Mouse (Mus musculus) liver, embryonic 13.5 days (tissue): ENCODE data around the gene Trex2. TPM values are rescaled to one million over a fixed set of nuclear protein-coding genes. Genes with fewer than 3 reads are reported as not detected.

ENCODE experiments used
- ATAC-seq: fragments of 200-750 bp; cut with Nextera tagmentation; 2 replicates; pipeline ENCODE4 v1.8.0; 2017; ENCODE audit warnings: low read depth, mild to moderate bottlenecking, moderate number of reproducible peaks, moderate library complexity
- DNase-seq: peaks from one replicate; pipeline ENCODE4 v3.0.0; 2022
- H3K27ac ChIP-seq: fragments of 300-500 bp; sonication (generic); 2 replicates; pipeline ENCODE4 v1.5.1; 2015; ENCODE audit warnings: moderate library complexity, mild to moderate bottlenecking, inconsistent platforms
- H3K27me3 ChIP-seq: fragments of 300-500 bp; sonication (generic); 2 replicates; pipeline ENCODE4 v1.6.1; 2015; ENCODE audit warnings: mild to moderate bottlenecking, inconsistent platforms
- H3K36me3 ChIP-seq: fragments of 300-500 bp; sonication (generic); 2 replicates; pipeline ENCODE4 v1.6.1; 2015; ENCODE audit warnings: mild to moderate bottlenecking, inconsistent platforms
- H3K4me1 ChIP-seq: fragments of 300-500 bp; sonication (generic); replicated peaks from 2 replicates; pipeline ENCODE4 v1.6.1; 2015; ENCODE audit warnings: inconsistent platforms
- H3K4me2 ChIP-seq: fragments of 300-500 bp; sonication (generic); 2 replicates; pipeline ENCODE4 v1.6.1; 2015; ENCODE audit warnings: inconsistent platforms, mild to moderate bottlenecking, moderate library complexity
- H3K4me3 ChIP-seq: fragments of 300-500 bp; sonication (generic); replicated peaks from 2 replicates; pipeline ENCODE4 v1.5.1; 2015; ENCODE audit warnings: mild to moderate bottlenecking, inconsistent platforms
- H3K9ac ChIP-seq: fragments of 300-500 bp; sonication (generic); 2 replicates; pipeline ENCODE4 v1.6.1; 2015; ENCODE audit warnings: mild to moderate bottlenecking, inconsistent platforms
- H3K9me3 ChIP-seq: fragments of 300-500 bp; sonication (generic); replicated peaks from 2 replicates; pipeline ENCODE4 v1.6.1; 2016; ENCODE audit warnings: inconsistent platforms
- WGBS: fragments of 180-500 bp; shearing (Covaris S2); methylation state at CpG from one replicate; pipeline ENCODE4 v1.1.7; 2015; ENCODE audit not compliant: insufficient replicate concordance; 5-methylcytosine and 5-hydroxymethylcytosine counted together
- polyA plus RNA-seq: library from polyadenylated mRNA; unstranded; fragments of >200 nt; fragmentation: Nextera tagmentation; extraction: Ambion mirVana; gene quantifications from 2 replicates; pipeline ENCODE4 v1.2.1, GENCODE M21; 2015

Trex2 gene
- not detected in 2 replicates for polyA plus RNA-seq

DNA sequence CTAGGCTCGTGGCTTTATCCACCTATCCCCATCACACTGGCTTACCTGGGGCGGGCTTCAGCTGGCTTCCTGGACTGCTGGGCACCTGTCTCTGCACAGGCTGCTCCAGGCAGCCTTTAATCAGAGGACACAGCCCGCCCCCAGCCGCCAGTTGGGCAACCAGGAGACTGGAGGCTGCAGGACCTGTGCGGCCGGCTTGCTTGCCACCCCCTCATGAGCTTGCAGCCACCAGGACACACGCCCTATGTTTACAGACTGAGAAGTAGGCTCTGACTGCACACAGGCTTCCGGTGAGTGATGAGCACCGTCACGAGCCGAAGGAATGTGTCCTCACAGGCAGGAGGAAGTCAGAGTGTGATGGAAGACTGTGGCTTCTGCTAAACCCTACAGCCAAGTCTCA, at the start of gene Trex2:
Gene Trex2 (minus strand): TSS at position 93 of the 400 bp plus-strand sequence.
- 64% methylated on average over 9 of the region's 11 CpGs for WGBS

DNA sequence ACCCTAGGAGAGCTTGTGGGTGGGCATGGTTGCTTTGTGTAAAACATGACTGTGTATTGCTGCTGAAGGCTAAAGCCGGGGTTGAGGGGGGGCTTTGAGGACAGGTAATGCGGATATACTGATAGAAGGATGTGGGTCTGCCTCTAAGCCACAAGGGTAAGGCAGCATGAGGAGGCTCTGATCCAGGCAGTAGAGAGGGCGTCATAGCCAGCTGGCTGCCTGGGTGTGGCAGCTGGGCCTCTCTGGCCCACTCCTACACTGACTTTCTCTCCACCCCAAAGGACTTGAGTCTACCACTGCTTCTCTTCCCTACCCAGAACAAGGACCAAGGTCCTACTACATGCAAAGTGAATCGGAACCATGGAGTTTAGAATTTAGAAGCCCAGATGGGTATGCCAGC, 49.7 kb upstream of the Trex2 start:
- Histone ChIP-seq H3K4me1 (no peaks in the 10 kb centered on the region), H3K27me3 (peaks cover 20% of the 10 kb centered on the region), H3K36me3 (no peaks in the 10 kb centered on the region), H3K27ac (no peak overlapping the region), H3K9ac (no peak overlapping the region), H3K4me3 (no peak overlapping the region), H3K4me2 (peak overlapping the region; percentile 17), H3K9me3 (no peaks in the 10 kb centered on the region)
- WGBS: 61% methylated on average over 4 of the region's 4 CpGs
- ATAC-seq (no peak), DNase-seq (no peak)

More for the DNA sequence above, at the start of gene Trex2:
- Histone ChIP-seq H3K27me3 (no peaks in the 10 kb centered on the region), H3K4me3 (no peak within 1 kb of the TSS), H3K36me3 (0 out of 2 replicates have a peak, but pooled peaks cover 7% of the 10 kb centered on the region), H3K4me1 (no peaks in the 10 kb centered on the region), H3K27ac (no peak within 1 kb of the TSS), H3K4me2 (no peak within 1 kb of the TSS), H3K9ac (no peak within 1 kb of the TSS), H3K9me3 (no peaks in the 10 kb centered on the region)
- DNase-seq (no peak), ATAC-seq (no peak)

DNA sequence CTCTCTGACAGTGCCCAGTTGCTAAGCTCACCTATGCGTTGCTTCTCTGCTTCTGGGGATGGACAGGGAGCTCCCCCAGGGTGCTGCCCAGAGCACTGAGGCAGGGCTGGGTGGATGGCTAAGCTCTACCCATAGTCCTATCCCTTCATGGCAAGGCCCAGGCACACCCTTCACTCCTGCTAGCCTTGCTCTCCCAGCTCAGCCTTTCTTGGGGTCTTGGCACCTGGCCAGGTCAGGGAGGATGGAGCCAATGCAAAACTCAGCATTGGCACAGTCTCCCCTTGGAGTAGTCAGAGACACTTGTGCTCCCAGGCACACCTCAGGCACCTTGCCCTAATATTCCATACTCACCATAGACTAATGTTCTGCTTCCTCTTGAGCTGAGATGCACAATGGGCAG, 48.9 kb upstream of the Trex2 start:
- DNase-seq (no peak), ATAC-seq (no peak)
- 58% methylated on average over 1 of the region's 1 CpGs for WGBS
- no peak overlapping the region for H3K9ac ChIP-seq
- H3K27me3 ChIP-seq: peaks cover 17% of the 10 kb centered on the region
- no peak overlapping the region for H3K27ac ChIP-seq
- no peaks in the 10 kb centered on the region for H3K36me3 ChIP-seq
- no peaks in the 10 kb centered on the region for H3K9me3 ChIP-seq
- H3K4me3 ChIP-seq: peak overlapping the region; percentile 12
- H3K4me2 ChIP-seq: peak overlapping the region; percentile 17; the same call in 1 of the 2 replicates
- no peaks in the 10 kb centered on the region for H3K4me1 ChIP-seq

DNA sequence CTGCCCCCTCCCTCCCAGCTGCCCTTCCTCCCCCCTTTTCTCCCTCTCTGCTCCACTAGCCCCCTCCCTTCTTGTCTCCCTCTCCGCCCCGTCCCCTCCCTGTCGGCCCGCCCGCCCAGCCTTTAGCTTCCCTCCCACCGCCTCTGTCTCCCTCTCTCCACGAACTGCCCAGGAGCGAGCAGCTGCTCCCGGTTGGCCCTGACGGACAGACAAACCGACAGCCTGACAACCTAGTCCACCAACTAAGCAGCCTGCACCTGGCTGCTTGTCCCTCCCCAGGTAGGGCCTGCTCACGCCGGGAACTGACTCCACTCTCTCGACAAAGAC, 48.3 kb upstream of the Trex2 start, which contains the start of gene Bgn:
Gene Bgn (plus strand): TSS at position 119 of the 327 bp plus-strand sequence.
- DNase-seq: no peak
- Histone ChIP-seq H3K36me3 (no peaks in the 10 kb centered on the region), H3K27me3 (peaks cover 19% of the 10 kb centered on the region), H3K4me3 (peak within 1 kb of the TSS; percentile 12), H3K9ac (no peak within 1 kb of the TSS), H3K4me2 (peak within 1 kb of the TSS; percentile 17; the same call in 1 of the 2 replicates), H3K4me1 (no peaks in the 10 kb centered on the region), H3K27ac (no peak within 1 kb of the TSS), H3K9me3 (no peaks in the 10 kb centered on the region)
- ATAC-seq: no peak
- 24% methylated on average over 14 of the region's 14 CpGs for WGBS

DNA sequence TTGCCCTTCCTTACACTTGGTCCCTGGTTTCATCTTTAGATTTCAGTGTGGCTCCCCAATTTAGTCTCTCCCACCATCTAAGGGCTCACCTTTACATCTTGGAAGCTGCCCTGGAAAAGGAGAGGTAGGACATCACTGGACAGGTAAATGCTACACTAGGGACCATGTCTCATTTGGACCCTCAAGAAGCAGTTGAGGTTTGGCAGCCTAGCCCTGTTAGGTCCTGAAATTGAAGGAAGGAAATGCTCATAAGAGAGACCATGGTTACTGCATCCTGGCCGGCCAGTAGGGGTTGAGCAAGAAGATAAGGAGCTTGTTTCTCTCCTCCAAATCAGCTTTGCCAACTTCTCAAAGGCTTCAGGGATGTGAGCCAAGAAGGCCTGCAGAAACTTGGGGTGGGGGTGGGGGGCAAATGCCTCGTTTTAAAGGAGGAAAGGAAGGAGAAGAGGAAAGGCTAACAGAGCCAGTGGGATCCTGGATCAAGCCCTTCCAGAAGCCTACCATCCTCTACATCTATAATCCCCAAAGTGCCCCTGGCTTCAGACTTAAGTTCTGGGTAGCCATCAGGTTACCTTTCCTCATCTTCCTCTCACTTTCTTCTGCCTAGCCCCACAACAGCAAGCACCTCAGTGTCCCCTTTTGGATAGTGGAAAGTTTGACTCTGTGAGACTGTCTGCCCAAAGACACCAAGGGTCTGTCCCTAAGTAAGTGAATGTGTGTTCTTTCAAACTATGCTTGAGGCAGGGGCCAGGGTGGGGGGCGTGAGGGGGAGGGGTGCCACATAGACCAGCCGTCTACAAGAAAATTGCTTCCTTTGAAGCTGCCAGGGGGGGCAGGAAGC, 47.7 kb upstream of the Trex2 start:
- ATAC-seq (no peak), DNase-seq (no peak)
- Histone ChIP-seq H3K4me3 (no peak overlapping the region), H3K9me3 (no peaks in the 10 kb centered on the region), H3K27me3 (peaks cover 17% of the 10 kb centered on the region), H3K4me1 (no peaks in the 10 kb centered on the region), H3K36me3 (no peaks in the 10 kb centered on the region), H3K4me2 (no peak overlapping the region), H3K9ac (no peak overlapping the region), H3K27ac (no peak overlapping the region)
- 17% methylated on average over 4 of the region's 4 CpGs for WGBS

DNA sequence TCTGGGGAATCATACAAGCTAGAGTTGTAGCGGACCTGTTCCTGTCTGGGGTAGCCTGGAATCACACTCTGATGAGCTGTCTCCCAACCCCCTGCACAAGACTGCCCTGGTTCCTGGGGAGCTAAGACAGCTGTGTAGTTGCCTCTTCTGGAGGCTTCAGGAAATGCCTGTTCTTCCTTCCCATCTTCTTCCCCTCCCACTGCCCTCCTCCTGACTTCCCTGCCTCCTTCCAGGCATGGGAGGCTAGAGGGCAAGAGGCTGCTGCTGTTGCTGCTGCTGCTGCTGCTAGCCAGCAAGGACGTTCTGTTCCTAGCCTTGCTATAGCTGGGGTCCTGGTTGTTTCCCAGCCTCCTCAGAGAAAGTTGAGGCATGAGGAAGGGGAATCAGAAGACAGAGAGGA, 45.2 kb upstream of the Trex2 start:
- Histone ChIP-seq H3K4me2 (no peak overlapping the region), H3K36me3 (no peaks in the 10 kb centered on the region), H3K9me3 (no peaks in the 10 kb centered on the region), H3K9ac (no peak overlapping the region), H3K27me3 (peaks cover 17% of the 10 kb centered on the region), H3K4me1 (peaks cover 11% of the 10 kb centered on the region), H3K27ac (no peak overlapping the region), H3K4me3 (no peak overlapping the region)
- ATAC-seq: no peak
- DNase-seq: no peak
- WGBS: 32% methylated on average over 2 of the region's 2 CpGs

DNA sequence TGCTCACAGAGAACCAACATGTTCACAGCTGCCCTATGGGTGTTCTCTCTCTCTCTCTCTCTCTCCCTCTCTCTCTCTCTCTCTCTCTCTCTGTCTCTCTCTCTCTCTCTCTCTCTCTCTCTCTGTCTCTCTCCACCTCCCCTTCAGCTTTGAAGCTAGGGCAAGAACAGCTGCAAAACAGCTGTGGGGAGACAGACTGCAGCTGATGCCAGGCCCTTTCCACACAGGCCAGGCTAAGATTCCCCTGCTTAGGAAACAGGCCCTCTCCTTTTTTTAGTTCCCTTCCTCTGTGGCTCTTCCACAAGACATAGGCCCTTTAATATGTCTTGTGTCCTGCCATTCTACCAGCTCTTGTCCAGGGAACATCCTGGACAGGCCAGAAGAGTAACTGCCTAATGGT, 44.5 kb upstream of the Trex2 start:
- Histone ChIP-seq H3K27ac (no peak overlapping the region; the same call in 1 of the 2 replicates), H3K27me3 (peaks cover 19% of the 10 kb centered on the region), H3K9me3 (no peaks in the 10 kb centered on the region), H3K4me3 (no peak overlapping the region), H3K9ac (no peak overlapping the region), H3K4me2 (no peak overlapping the region), H3K4me1 (peaks cover 17% of the 10 kb centered on the region), H3K36me3 (no peaks in the 10 kb centered on the region)
- DNase-seq (no peak), ATAC-seq (no peak)

DNA sequence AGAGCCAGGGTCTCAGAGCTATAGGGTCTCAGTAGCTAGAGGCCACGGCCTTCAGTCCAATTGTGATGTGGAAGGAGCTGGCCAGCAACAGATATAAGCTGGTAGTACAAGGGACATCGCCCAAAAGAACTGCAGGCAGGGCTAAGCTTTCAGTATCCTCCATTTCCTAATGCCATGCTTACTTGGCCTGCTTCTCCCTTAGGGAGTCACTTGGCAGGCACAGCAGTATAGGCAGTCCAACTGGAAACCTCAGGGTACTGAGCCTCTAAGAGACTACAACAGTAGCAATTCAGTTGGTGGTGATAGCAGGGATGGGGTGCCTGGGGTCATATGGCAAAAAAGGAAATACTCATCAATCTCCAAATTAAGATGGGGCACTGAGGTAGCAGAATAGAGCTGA, 42.4 kb upstream of the Trex2 start:
- DNase-seq: no peak
- no peak overlapping the region for H3K4me2 ChIP-seq
- ATAC-seq: no peak
- H3K4me1 ChIP-seq: peaks cover 20% of the 10 kb centered on the region
- no peak overlapping the region for H3K4me3 ChIP-seq
- no peak overlapping the region for H3K27ac ChIP-seq
- H3K36me3 ChIP-seq: no peaks in the 10 kb centered on the region
- H3K27me3 ChIP-seq: peaks cover 12% of the 10 kb centered on the region
- H3K9ac ChIP-seq: no peak overlapping the region
- WGBS: 55% methylated on average over 2 of the region's 2 CpGs
- no peaks in the 10 kb centered on the region for H3K9me3 ChIP-seq

DNA sequence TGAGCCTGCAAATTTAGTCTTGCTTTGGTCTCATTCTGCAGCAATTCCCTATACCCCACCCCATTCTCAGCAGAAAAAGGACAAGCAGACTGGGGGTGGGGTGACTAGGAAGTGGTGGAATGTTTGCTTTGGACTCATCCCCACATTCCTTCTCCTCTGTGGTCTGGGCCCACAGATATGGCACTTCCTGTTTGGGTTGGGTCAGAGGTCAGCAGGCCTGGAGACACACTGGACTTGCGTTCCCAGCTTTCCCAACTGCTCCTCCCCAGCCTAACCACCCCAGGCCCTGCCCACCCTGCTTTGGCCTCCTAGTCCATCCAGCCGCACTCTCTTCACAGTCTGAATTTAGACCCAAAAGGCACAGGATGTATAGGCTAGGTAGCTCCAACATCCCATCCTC, 41.5 kb upstream of the Trex2 start:
- Histone ChIP-seq H3K27ac (peak overlapping the region; percentile 30), H3K9ac (no peak overlapping the region), H3K4me1 (peaks cover 20% of the 10 kb centered on the region), H3K4me2 (no peak overlapping the region), H3K27me3 (peaks cover 12% of the 10 kb centered on the region), H3K4me3 (no peak overlapping the region), H3K36me3 (no peaks in the 10 kb centered on the region), H3K9me3 (no peaks in the 10 kb centered on the region)
- WGBS: 47% methylated on average over 2 of the region's 2 CpGs
- DNase-seq (no peak), ATAC-seq (peak; percentile 63)

DNA sequence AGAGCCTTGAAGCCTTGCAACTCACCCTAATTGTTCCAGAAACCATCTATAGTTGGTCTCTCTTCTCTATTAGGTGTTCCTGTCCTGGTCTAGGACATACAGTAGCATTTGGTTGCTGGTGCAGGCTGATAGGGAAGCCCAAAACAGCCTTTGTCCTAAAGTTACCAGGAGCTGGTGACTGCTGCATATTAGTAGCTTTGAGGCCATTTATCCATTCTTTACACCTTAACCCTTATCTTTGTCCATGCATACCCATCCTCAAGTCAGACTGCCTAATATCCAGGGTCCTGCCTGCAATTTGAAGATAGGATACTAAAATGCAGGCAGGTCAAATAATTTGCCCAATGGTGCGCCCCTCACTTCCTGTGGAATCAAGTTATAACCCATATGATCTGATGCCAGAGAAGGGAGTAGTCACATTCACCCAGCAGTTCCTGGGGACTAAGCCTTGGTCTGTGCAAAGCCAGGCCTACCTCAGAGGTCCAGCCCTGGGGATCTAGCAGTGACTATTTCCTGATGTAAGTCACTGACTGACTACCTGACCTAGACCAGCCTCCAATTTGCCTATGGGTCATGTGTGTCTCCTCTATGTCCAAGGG, 40.6 kb upstream of the Trex2 start:
- peak overlapping the region; percentile 30 for H3K27ac ChIP-seq
- H3K4me1 ChIP-seq: peaks cover 20% of the 10 kb centered on the region
- no peak overlapping the region for H3K4me3 ChIP-seq
- no peak overlapping the region for H3K9ac ChIP-seq
- H3K27me3 ChIP-seq: peaks cover 12% of the 10 kb centered on the region
- ATAC-seq (peak; percentile 65), DNase-seq (peak; percentile 3)
- WGBS: 38% methylated on average over 1 of the region's 1 CpGs
- H3K4me2 ChIP-seq: no peak overlapping the region
- no peaks in the 10 kb centered on the region for H3K36me3 ChIP-seq
- H3K9me3 ChIP-seq: no peaks in the 10 kb centered on the region

DNA sequence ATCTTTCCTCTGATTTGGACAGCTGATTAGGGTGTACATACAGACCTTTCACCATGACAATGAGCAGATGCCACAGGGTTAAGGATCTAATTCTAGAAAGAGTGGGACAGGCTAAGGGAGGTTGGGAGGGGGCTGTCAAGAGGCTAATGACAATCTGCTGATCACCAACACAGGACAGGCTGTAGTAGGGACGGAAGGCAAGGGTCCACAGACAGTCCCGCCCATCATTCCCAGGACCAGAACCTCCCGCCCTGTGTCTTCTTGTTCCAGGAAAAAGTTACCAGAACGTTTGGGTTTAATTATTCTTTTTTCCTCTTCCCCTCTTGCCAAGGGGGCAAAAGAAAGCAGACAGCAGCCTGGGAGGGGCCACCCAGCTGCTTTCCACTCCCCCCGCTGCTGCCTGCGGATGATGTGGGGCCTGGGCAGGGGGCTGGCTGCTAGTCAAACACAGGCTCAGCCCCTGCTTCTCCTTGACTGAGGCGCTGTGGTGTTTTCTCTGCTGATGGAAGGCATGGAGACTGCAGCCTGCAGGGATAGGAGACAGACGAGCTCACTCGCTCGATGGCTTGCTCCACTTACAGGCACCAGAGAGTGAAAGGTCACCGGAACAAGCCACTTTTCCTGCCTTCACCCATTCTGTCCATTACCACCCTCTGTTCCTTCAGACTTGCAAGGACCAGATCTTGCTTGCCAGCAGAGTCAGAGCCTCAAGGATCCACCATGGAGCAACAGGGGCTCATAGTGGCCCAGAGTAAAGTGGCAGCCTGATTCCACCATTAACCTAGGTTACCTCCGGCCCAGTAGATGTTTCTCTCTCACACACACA, 39.4 kb upstream of the Trex2 start:
- H3K36me3 ChIP-seq: no peaks in the 10 kb centered on the region
- no peak overlapping the region for H3K4me2 ChIP-seq
- no peak overlapping the region for H3K9ac ChIP-seq
- DNase-seq (no peak), ATAC-seq (no peak)
- H3K27ac ChIP-seq: no peak overlapping the region; the same call in 1 of the 2 replicates
- H3K4me1 ChIP-seq: peaks cover 20% of the 10 kb centered on the region
- no peaks in the 10 kb centered on the region for H3K9me3 ChIP-seq
- WGBS: 61% methylated on average over 12 of the region's 12 CpGs
- H3K4me3 ChIP-seq: no peak overlapping the region
- H3K27me3 ChIP-seq: peaks cover 9% of the 10 kb centered on the region; the same call in 1 of the 2 replicates
